Mouse (Mus musculus): ENCODE data around the gene Mettl21c.

GRCm38 (mm10) chr1:44022656-44023055 lies 2.8 kb upstream of the Mettl21c start:
- TF ChIP-seq POLR2A (IDR thresholded peaks at IDR 0.05; ENCODE audit: low read depth, low read length) (no peak), CTCF (IDR thresholded peaks at IDR 0.05; ENCODE audit: borderline replicate concordance, insufficient read depth, low read length) (no peak)
